ENCODE assay signal across 39 mouse cellular contexts in the genomic region with DNA sequence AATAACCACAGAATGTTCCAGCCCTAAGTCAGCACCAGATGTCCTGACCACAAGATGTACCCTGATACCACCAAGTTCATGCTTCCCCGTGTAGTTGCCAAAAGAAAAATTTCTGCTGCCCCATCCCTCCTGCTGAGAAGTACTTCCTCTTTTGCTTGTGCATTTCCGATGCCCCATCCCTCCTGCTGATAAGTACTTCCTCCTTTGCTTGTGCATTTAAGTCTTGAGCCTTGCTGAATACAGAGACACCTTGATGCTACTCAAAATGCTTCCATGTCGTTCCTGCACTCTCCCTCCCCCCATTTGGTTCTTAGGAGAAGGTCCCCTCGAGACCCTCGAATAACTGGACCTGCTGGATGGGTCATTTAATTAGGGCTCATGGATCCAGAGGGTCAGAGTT. TPM values are rescaled to one million over a fixed set of nuclear protein-coding genes. Genes with fewer than 3 reads are reported as not detected.
"Had no signal": no experiment of that assay in that cellular context is flagged by ENCODE, and none has a peak within 500 bp of the region (broad histone marks: within the 10 kb centered on the region; RNA-seq: fewer than 3 reads in every experiment).

No protein-coding gene starts in this region.

RNA-seq across cellular contexts. Expression of gene Upk1b, which starts 7.7 kb away (rescaled TPM):
- total RNA-seq: megakaryocyte-erythroid progenitor cell, adult 5-6 weeks; monocyte, adult 5-6 weeks had no signal
- polyA plus RNA-seq: macrophage had no signal

RNA-seq across cellular contexts. Expression of gene 4930435E12Rik, which starts 20.8 kb away (rescaled TPM):
- total RNA-seq: left cerebral cortex, postnatal 10 days; left cerebral cortex, postnatal 14 days; left cerebral cortex, postnatal 25 days; left cerebral cortex, postnatal 36 days; left cerebral cortex, postnatal 4 days; liver, adult 2 months; megakaryocyte progenitor cell, adult 5-6 weeks; megakaryocyte, adult 5-6 weeks; megakaryocyte-erythroid progenitor cell, adult 5-6 weeks; midbrain, postnatal 0 days; monocyte, adult 5-6 weeks had no signal
- polyA plus RNA-seq: limb, embryonic 10.5 days; limb, embryonic 11.5 days; limb, embryonic 12.5 days; limb, embryonic 13.5 days; limb, embryonic 14.5 days; limb, embryonic 15.5 days; liver, adult 2 months; liver, embryonic 11.5 days; liver, embryonic 12.5 days; liver, embryonic 13.5 days; liver, embryonic 14.5 days; liver, embryonic 15.5 days; liver, embryonic 16.5 days; liver, postnatal 0 days; lung, adult 2 months; lung, embryonic 14.5 days; lung, embryonic 15.5 days; lung, embryonic 16.5 days; lung, postnatal 0 days; macrophage; midbrain, embryonic 10.5 days; midbrain, embryonic 12.5 days; midbrain, embryonic 13.5 days; midbrain, embryonic 14.5 days; midbrain, embryonic 15.5 days; midbrain, embryonic 16.5 days; midbrain, postnatal 0 days; myocyte; neural tube, embryonic 11.5 days; neural tube, embryonic 12.5 days had no signal
